Mouse (Mus musculus) liver, adult 2 months (tissue): Measurements from ENCODE around the gene Zfp358. TPM values are rescaled to one million over a fixed set of nuclear protein-coding genes. Genes with fewer than 3 reads are reported as not detected.

Experiments
- DNase-seq: peaks from one replicate; pipeline ENCODE4 v3.0.0-alpha.2; 2011; ENCODE audit warnings: low read depth, low spot score; ENCODE audit errors: extremely low read depth
- H3K27ac ChIP-seq: fragments of 200-500 bp; replicated peaks from 2 replicates; pipeline ENCODE4 v1.5.1; 2012; ENCODE audit warnings: low read depth, mild to moderate bottlenecking, control low read depth, inconsistent platforms, low read length; ENCODE audit not compliant: insufficient read depth
- H3K27me3 ChIP-seq: fragments of 200-500 bp; 2 replicates; pipeline ENCODE4 v1.6.1; 2012; ENCODE audit warnings: mild to moderate bottlenecking, moderate library complexity, low read length, inconsistent platforms; ENCODE audit not compliant: control insufficient read depth, insufficient read depth
- H3K36me3 ChIP-seq: fragments of 200-500 bp; 2 replicates; pipeline ENCODE4 v1.6.1; 2012; ENCODE audit warnings: low read length, inconsistent platforms; ENCODE audit not compliant: control insufficient read depth, insufficient read depth
- H3K4me1 ChIP-seq: fragments of 200-500 bp; 2 replicates; pipeline ENCODE4 v1.6.1; 2011; ENCODE audit warnings: low read length; ENCODE audit not compliant: control insufficient read depth, insufficient read depth
- H3K4me3 ChIP-seq: fragments of 200-500 bp; 2 replicates; pipeline ENCODE4 v1.5.1; 2011; ENCODE audit warnings: low read depth, mild to moderate bottlenecking, control low read depth, low read length, moderate library complexity; ENCODE audit not compliant: insufficient read depth
- H3K79me2 ChIP-seq: fragments of 200-500 bp; 2 replicates; pipeline ENCODE4 v1.6.1; 2012; ENCODE audit warnings: inconsistent platforms, mild to moderate bottlenecking, low read length, moderate library complexity; ENCODE audit not compliant: control insufficient read depth, insufficient read depth
- H3K9ac ChIP-seq: fragments of 200-500 bp; 2 replicates; pipeline ENCODE4 v1.6.1; 2012; ENCODE audit warnings: low read depth, mild to moderate bottlenecking, control low read depth, inconsistent platforms, low read length
- CTCF ChIP-seq: fragments of 200-500 bp; IDR thresholded peaks from 2 replicates; pipeline ENCODE4 v1.5.1; 2011; ENCODE audit warnings: low read depth, low read length, control low read depth
- POLR2A ChIP-seq: fragments of 200-500 bp; IDR thresholded peaks from 2 replicates; pipeline ENCODE4 v1.6.1; 2011; ENCODE audit warnings: low read length, control low read depth; ENCODE audit not compliant: insufficient read depth; ENCODE audit errors: extremely low read depth
- WGBS: fragments of 180-500 bp; shearing (Covaris S2); methylation state at CpG from one replicate; pipeline ENCODE4 v1.1.7; 2018; 5-methylcytosine and 5-hydroxymethylcytosine counted together
- polyA plus RNA-seq: library from polyadenylated mRNA; depleted of rRNA; stranded (reverse); fragments of >200 nt; gene quantifications from 2 replicates; pipeline ENCODE4 v1.2.3, GENCODE M21; 2012; rRNA removed
- total RNA-seq: library from RNA; depleted of rRNA; stranded (reverse); fragments of >200 nt; gene quantifications from 2 replicates; pipeline ENCODE4 v1.2.3, GENCODE M21; 2014; rRNA removed

The Zfp358 gene
- total and polyA plus RNA-seq, 2 experiments = 2.7 to 25.9 TPM

- 84% methylated on average over 15 of the region's 15 CpGs for WGBS
- DNase-seq = no peak
- no peaks in the 10 kb centered on the region for H3K4me1 ChIP-seq
- H3K4me3 ChIP-seq = no peak overlapping the region
- H3K27me3 ChIP-seq = no peaks in the 10 kb centered on the region
- TF ChIP-seq CTCF (no peak), POLR2A (no peak)
- peaks cover 37% of the 10 kb centered on the region for H3K36me3 ChIP-seq
- H3K9ac ChIP-seq = no peak overlapping the region
- no peak overlapping the region for H3K27ac ChIP-seq
- no peaks in the 10 kb centered on the region for H3K79me2 ChIP-seq
These were observed 43.3 kb downstream of the Zfp358 start for GRCm38 (mm10) chr8:3536053-3536841.

- WGBS = 84% methylated on average over 9 of the region's 9 CpGs
- no peak overlapping the region for H3K27ac ChIP-seq
- H3K27me3 ChIP-seq = no peaks in the 10 kb centered on the region
- no peak overlapping the region for H3K4me3 ChIP-seq
- H3K36me3 ChIP-seq = peaks cover 42% of the 10 kb centered on the region
- no peak for DNase-seq
- H3K79me2 ChIP-seq = no peaks in the 10 kb centered on the region
- H3K9ac ChIP-seq = no peak overlapping the region
- H3K4me1 ChIP-seq = no peaks in the 10 kb centered on the region
- TF ChIP-seq POLR2A (no peak), CTCF (no peak)
These were observed 44.0 kb downstream of the Zfp358 start for GRCm38 (mm10) chr8:3536940-3537339.

- peaks cover 45% of the 10 kb centered on the region for H3K36me3 ChIP-seq
- H3K27me3 ChIP-seq = no peaks in the 10 kb centered on the region
- no peak for DNase-seq
- H3K4me1 ChIP-seq = no peaks in the 10 kb centered on the region
- no peak overlapping the region for H3K9ac ChIP-seq
- 96% methylated on average over 26 of the region's 26 CpGs for WGBS
- H3K4me3 ChIP-seq = no peak overlapping the region
- no peak overlapping the region for H3K27ac ChIP-seq
- TF ChIP-seq CTCF (no peak), POLR2A (no peak)
- H3K79me2 ChIP-seq = no peaks in the 10 kb centered on the region
These were observed 44.7 kb downstream of the Zfp358 start for GRCm38 (mm10) chr8:3537666-3538065.

- Histone ChIP-seq H3K4me1 (no peaks in the 10 kb centered on the region), H3K27me3 (no peaks in the 10 kb centered on the region), H3K36me3 (peaks cover 54% of the 10 kb centered on the region), H3K9ac (no peak overlapping the region), H3K4me3 (no peak overlapping the region), H3K79me2 (no peaks in the 10 kb centered on the region), H3K27ac (no peak overlapping the region)
- DNase-seq = no peak
- TF ChIP-seq POLR2A (no peak), CTCF (no peak)
- WGBS = 94% methylated on average over 7 of the region's 7 CpGs
These were observed 46.2 kb downstream of the Zfp358 start for GRCm38 (mm10) chr8:3539146-3539545.

- Histone ChIP-seq H3K9ac (no peak overlapping the region), H3K4me3 (no peak overlapping the region), H3K36me3 (peaks cover 62% of the 10 kb centered on the region), H3K27ac (no peak overlapping the region), H3K27me3 (no peaks in the 10 kb centered on the region), H3K79me2 (no peaks in the 10 kb centered on the region), H3K4me1 (no peaks in the 10 kb centered on the region)
- WGBS = 98% methylated on average over 4 of the region's 4 CpGs
- no peak for DNase-seq
- TF ChIP-seq CTCF (no peak), POLR2A (no peak)
These were observed 47.1 kb downstream of the Zfp358 start for GRCm38 (mm10) chr8:3540076-3540475.

- Histone ChIP-seq H3K4me1 (no peaks in the 10 kb centered on the region), H3K4me3 (no peak overlapping the region), H3K27ac (no peak overlapping the region), H3K79me2 (no peaks in the 10 kb centered on the region), H3K36me3 (peaks cover 32% of the 10 kb centered on the region), H3K9ac (no peak overlapping the region), H3K27me3 (no peaks in the 10 kb centered on the region)
- TF ChIP-seq POLR2A (no peak), CTCF (no peak)
- no peak for DNase-seq
- 94% methylated on average over 2 of the region's 2 CpGs for WGBS
These were observed 53.6 kb downstream of the Zfp358 start for GRCm38 (mm10) chr8:3546511-3546910.

Other genes starting within 250 kb of the Zfp358 start
- 70.0 and 89.0 TPM in 2 replicates for gene Insr, start 213.5 kb upstream of the Zfp358 start, total RNA-seq
- 28.5 and 30.3 TPM in 2 replicates for gene Insr, start 213.5 kb upstream of the Zfp358 start, polyA plus RNA-seq
- gene A430078G23Rik, start 139.7 kb upstream of the Zfp358 start, total RNA-seq = 0.34 and 0.74 TPM in 2 replicates
- 0.11 and 0.53 TPM in 2 replicates for gene A430078G23Rik, start 139.7 kb upstream of the Zfp358 start, polyA plus RNA-seq
- 9.7 and 10.7 TPM in 2 replicates for gene Arhgef18, start 100.1 kb upstream of the Zfp358 start, total RNA-seq
- gene Arhgef18, start 100.1 kb upstream of the Zfp358 start, polyA plus RNA-seq = 15.6 and 15.8 TPM in 2 replicates
- gene Pex11g, start 25.5 kb upstream of the Zfp358 start, total RNA-seq = 23.0 and 27.8 TPM in 2 replicates
- gene Pex11g, start 25.5 kb upstream of the Zfp358 start, polyA plus RNA-seq = 51.2 and 52.4 TPM in 2 replicates
- 0.07 TPM in 1 of 2 replicates, not detected in the other for gene Tex45, start 22.3 kb upstream of the Zfp358 start, total RNA-seq
- 0.28 TPM in 1 of 2 replicates, not detected in the other for gene Tex45, start 22.3 kb upstream of the Zfp358 start, polyA plus RNA-seq
- 38.1 and 44.2 TPM in 2 replicates for gene Mcoln1, start 7.3 kb downstream of the Zfp358 start, total RNA-seq
- gene Mcoln1, start 7.3 kb downstream of the Zfp358 start, polyA plus RNA-seq = 210 and 227 TPM in 2 replicates
- 14.4 and 15.9 TPM in 2 replicates for gene Pnpla6, start 22.2 kb downstream of the Zfp358 start, total RNA-seq
- gene Pnpla6, start 22.2 kb downstream of the Zfp358 start, polyA plus RNA-seq = 25.8 and 36.5 TPM in 2 replicates
- gene C330021F23Rik, start 74.9 kb downstream of the Zfp358 start, total RNA-seq = 5.9 and 7.4 TPM in 2 replicates
- gene C330021F23Rik, start 74.9 kb downstream of the Zfp358 start, polyA plus RNA-seq = 9.0 and 10.0 TPM in 2 replicates
- gene Camsap3, start 94.2 kb downstream of the Zfp358 start, total RNA-seq = 4.1 and 6.5 TPM in 2 replicates
- gene Camsap3, start 94.2 kb downstream of the Zfp358 start, polyA plus RNA-seq = 12.8 and 19.6 TPM in 2 replicates
- 14.9 and 15.2 TPM in 2 replicates for gene Xab2, start 128.2 kb downstream of the Zfp358 start, total RNA-seq
- 21.1 and 26.8 TPM in 2 replicates for gene Xab2, start 128.2 kb downstream of the Zfp358 start, polyA plus RNA-seq
- 26.1 and 28.1 TPM in 2 replicates for gene Pet100, start 128.4 kb downstream of the Zfp358 start, total RNA-seq
- gene Pet100, start 128.4 kb downstream of the Zfp358 start, polyA plus RNA-seq = 12.2 and 12.8 TPM in 2 replicates
- gene Pcp2, start 132.4 kb downstream of the Zfp358 start, total RNA-seq = not detected in 2 replicates
- gene Pcp2, start 132.4 kb downstream of the Zfp358 start, polyA plus RNA-seq = not detected in 2 replicates
- 33.6 and 37.5 TPM in 2 replicates for gene Stxbp2, start 137.8 kb downstream of the Zfp358 start, total RNA-seq
- gene Stxbp2, start 137.8 kb downstream of the Zfp358 start, polyA plus RNA-seq = 54.0 and 78.2 TPM in 2 replicates
- 0.09 and 0.54 TPM in 2 replicates for gene Retn, start 162.6 kb downstream of the Zfp358 start, total RNA-seq
- gene Retn, start 162.6 kb downstream of the Zfp358 start, polyA plus RNA-seq = not detected in 2 replicates
- gene Mcemp1, start 172.6 kb downstream of the Zfp358 start, total RNA-seq = 0.28 TPM in 1 of 2 replicates, not detected in the other
- 0.11 TPM in 1 of 2 replicates, not detected in the other for gene Mcemp1, start 172.6 kb downstream of the Zfp358 start, polyA plus RNA-seq
- gene Fcor, start 179.2 kb downstream of the Zfp358 start, total RNA-seq = 1.9 and 2.6 TPM in 2 replicates
- 1.1 and 5.7 TPM in 2 replicates for gene Fcor, start 179.2 kb downstream of the Zfp358 start, polyA plus RNA-seq
- 15.3 and 18.3 TPM in 2 replicates for gene Trappc5, start 183.2 kb downstream of the Zfp358 start, total RNA-seq
- gene Trappc5, start 183.2 kb downstream of the Zfp358 start, polyA plus RNA-seq = 22.5 and 25.0 TPM in 2 replicates
- gene Fcer2a, start 201.0 kb downstream of the Zfp358 start, total RNA-seq = 0.09 and 0.27 TPM in 2 replicates
- 0.49 and 0.51 TPM in 2 replicates for gene Fcer2a, start 201.0 kb downstream of the Zfp358 start, polyA plus RNA-seq
- gene Clec4g, start 227.5 kb downstream of the Zfp358 start, total RNA-seq = 100 and 133 TPM in 2 replicates
- gene Clec4g, start 227.5 kb downstream of the Zfp358 start, polyA plus RNA-seq = 48.9 and 57.7 TPM in 2 replicates